Mouse (Mus musculus) induced T-regulatory cell, adult 2 months (primary cell): ENCODE data around the gene Col6a1.

Experiments
- DNase-seq: peaks from one replicate; pipeline ENCODE4 v3.0.0-alpha.2; 2012; ENCODE audit warnings: low read depth

Gene Col6a1

DNA sequence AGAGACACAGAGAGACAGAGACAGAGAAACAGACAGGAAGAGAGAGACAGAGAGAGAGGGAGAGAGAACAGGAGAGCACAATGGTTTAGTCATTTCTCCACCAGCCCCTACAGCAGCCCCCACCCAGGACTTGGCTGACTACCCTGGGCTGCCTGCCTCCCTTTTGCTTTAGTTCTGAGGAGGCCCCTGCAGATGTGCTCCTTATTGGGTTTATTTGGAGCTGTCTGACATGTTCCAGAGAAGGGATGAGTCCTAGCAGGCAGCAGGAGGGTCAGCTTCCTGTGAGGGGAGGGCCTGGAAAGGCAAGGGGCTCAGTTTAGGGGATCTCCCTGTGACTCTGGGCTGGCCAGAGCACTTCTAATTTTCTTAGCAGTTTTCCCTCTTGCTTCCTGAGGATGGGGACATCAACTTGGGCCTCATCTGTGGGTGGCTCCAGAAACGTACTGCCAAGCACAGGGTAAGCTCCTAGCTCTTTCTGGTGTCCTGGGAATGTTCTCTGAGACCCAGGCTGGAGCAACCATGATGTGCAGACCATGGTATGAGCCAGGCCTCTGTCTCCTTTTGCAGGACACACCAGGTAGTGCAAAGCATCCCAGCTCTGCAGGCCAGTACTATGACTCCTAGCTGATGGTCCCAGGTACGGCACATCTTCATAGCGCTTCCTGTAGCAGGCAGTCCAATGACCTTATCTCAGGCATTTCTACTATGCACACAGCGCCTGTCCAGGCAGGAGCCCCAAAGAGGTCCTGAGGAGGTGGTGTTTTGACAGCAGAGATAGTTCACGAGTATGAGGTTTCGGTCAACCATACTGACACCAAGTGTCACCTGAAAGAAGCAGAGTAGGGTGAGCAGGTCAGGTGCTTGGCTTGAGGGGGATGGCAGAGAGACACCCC, 45.0 kb downstream of the Col6a1 start:
- no peak for DNase-seq

DNA sequence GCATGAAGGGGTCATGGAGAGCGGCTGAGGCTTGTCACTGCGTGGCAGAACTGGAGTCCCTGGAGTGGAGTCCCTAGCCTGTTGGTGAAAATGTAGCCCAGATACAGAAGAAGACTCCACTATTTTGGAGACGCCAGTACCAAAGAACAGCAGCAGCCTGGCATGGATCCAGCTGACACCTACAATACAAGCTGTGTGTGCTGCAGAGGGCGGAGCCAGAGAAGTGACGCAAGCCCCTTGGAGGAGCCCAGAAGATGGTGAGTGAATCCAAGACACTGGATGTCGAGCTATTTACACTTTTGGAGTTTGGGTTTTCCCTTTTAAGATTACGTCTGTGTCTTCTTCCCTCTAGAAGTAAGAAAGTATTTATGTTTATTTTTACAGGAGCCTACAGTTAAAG, 47.8 kb downstream of the Col6a1 start:
- no peak for DNase-seq

DNA sequence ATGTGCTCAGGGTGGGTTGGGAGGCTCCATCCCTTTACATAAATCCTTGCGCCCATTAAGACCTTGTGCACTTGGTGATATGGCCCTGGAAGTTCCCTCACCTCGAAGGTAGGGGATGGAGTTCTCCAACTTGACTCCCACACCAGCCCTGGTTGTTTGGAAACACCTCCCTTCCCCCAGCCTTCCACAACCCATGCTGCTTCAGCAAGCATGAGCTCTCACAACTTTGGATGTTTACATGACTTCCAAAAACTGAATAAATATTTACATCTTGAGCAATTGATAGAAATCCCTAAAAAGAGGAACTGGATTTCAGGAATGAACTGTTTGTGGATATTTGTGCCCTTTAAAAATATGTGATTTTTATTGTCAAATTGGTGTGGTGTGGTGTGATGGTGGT, 50.7 kb downstream of the Col6a1 start:
- DNase-seq, result no peak

DNA sequence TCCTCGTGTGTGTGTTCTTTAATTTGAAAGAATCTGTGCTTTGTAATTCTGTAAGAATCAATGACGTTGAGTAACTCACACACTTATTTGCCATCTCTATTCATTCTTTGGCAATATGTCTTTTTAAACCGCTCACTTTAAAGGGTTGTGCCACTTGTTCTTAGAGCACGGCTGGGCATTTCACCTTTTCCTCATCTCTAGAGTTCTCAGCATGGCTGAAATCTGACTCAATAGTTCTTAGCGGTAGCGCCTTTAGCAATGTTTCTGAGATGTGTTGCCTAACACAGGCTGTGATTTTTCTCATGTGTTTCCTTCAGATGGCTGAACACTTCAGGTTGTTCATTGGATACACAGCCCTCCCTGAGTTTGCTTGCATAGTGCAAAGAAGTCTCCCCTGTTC, 51.4 kb downstream of the Col6a1 start:
- no peak for DNase-seq

DNA sequence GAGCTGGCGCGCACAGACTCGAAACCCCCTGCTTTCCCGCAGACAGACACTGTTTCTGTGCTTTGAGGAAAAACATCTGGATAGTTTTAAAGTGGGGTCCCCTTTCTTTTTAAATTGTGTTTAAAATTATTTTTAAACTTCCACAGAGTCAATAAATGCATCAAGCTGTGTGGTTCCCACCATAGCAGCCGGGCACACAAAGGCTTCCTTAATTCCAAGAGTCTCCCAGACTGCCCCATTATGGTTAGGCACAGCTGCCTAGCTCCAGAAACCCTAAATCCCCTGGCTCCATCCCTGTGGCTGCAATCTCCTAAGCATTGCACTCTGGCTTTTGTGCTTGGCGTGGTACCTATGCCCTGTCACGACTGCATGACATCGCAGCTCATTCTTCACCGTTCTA, 54.0 kb downstream of the Col6a1 start:
- DNase-seq, result no peak

DNA sequence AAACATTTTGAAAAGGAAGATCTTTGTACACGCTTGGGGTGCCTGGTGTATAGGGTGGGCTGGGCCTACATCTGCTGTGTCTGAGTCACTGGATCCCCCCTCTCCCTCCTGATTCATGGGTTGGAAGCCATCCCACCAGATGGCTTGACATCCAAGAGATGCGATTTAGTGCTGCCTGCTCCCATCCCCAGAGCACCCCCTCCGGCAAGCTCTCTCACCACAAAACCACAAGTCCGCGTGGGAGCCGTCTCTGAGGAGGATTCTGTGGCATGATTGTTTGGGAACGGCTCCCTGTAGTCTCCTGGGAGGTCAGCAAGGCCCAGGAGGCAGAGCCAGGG, 57.1 kb downstream of the Col6a1 start:
- no peak for DNase-seq

DNA sequence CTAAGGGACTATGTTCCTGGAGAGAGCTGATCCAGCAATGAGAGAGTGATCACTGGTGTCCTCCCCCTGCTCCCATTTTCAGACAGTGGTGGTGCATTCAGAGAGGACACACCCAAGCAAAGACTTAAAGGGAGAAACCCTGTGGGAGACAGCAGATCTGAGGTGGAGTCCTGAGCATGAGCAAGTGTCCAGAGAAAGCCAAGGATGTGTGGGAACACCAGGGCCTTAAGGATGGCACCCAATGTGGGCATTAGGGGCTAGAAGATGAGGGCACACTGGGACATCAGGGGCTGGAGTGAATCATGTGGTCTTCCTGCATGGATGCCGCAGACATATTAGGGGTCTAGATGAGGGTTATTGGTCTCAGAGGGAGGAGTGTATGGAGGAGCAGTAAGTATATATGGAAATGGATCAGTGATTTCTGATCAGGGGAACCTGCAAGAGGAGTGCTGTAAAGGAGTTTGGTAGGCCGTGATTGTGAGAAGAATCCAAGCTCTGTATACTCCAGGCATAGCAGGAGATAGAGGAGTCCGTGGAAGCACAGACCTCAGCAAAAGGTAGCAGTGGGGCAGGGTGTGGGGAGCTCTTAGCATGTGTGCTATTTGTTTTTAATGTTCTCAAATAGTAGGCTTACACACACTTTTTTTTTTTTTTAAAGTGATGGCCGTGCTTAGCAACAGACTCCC, 57.6 kb downstream of the Col6a1 start:
- DNase-seq, result no peak

DNA sequence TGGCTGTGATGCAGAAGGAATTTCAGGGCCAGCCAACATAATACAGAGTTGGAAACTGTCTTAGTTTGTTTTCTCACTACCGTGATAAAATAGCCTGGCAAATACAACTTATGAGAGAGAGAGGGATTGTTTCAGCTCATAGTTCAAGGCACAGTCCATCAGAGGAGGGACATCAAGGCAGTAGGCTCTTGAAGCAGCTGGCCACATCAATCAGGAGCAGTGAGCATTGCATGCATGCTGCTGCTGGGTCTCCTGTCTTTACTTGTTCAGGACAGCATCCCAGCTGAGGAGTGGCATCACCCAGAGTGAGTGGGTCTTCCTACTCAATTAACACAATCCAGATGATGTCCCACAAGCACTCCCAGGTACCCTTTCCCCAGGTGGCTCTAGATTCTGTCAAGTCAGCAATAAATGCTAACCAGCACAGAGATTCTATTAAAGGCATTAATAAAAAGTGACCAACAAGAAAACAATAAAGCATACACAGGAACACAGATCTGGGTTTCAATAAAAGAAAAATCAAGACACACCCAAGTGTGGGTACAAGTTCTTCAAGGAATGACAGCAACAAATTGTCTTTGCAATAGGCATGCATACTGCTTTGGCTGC, 58.7 kb downstream of the Col6a1 start:
- no peak for DNase-seq

DNA sequence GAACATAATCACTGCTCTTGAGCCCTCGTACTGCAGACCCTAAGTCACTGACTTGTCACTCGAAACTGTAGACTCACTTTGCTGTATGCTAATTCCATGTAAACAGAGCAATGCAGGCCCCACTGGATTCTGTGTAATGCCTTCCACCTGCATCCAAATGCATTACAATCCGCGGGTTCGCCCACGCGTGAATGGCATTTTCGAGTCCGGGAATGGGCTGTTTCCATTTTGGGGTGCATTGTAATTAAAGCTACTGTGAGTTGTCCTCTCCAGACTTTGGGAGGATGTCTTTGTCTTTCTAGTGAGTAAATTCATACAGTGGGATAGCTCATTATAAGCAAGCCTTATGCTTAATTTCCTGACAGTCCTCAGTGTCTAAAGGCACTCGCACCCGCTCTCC, 60.4 kb downstream of the Col6a1 start:
- DNase-seq, result no peak

DNA sequence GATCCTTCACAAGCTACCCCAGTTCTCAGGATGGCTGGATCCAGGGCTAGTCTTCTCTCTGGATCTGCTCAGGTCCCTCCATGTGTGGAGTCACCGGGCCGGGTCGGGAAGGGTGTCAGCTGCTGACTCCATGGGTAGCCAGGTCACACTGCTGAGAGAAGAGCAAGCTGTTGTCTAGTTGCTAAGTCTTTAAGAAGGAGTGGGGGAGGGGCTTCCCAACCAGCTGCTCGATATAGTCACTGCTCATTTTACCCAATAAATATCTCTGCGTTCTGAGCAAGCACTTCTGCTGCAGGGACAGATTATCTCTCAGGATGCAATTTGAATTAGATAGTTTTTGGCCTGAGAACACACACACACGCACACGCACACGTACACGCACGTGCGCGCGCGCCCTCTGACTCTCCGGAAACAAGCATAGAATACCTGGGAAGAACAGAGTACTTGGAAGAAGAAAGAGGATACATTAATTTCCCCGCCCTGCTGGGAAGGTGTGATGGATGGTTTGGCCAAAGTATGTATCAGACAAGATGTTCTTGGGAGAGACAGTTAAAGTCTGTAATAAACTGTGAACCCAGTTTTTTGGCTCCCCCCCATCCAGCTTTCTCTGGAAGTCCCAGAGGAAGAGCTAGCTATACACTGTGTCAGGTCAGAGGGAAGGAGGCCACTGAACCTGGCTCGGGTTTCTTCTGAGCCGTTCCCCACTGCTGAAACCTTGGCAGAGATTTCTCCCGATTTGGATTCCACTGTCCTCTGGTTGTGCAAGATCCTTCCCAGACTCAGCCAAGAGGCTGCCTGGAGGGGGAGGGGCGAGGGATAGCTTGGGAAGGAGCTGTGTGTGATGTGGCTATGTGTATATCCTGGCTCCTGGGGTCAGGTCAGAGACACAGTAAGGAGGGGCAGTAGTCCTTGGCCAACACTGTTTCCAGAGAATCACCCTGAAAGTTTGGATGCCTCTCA, 61.5 kb downstream of the Col6a1 start:
- no peak for DNase-seq
